Mouse (Mus musculus) liver, embryonic 14.5 days (tissue): ENCODE measurements around the gene Cck.

Source experiments
- CTCF ChIP-seq: IDR thresholded peaks from 2 replicates; pipeline ENCODE4 v1.5.1; 2016; ENCODE audit warnings: antibody characterized with exemption, low read depth, control low read depth
- EP300 ChIP-seq: IDR thresholded peaks from 2 replicates; pipeline ENCODE4 v1.6.1; 2016; ENCODE audit warnings: antibody characterized with exemption, low read depth

DNA sequence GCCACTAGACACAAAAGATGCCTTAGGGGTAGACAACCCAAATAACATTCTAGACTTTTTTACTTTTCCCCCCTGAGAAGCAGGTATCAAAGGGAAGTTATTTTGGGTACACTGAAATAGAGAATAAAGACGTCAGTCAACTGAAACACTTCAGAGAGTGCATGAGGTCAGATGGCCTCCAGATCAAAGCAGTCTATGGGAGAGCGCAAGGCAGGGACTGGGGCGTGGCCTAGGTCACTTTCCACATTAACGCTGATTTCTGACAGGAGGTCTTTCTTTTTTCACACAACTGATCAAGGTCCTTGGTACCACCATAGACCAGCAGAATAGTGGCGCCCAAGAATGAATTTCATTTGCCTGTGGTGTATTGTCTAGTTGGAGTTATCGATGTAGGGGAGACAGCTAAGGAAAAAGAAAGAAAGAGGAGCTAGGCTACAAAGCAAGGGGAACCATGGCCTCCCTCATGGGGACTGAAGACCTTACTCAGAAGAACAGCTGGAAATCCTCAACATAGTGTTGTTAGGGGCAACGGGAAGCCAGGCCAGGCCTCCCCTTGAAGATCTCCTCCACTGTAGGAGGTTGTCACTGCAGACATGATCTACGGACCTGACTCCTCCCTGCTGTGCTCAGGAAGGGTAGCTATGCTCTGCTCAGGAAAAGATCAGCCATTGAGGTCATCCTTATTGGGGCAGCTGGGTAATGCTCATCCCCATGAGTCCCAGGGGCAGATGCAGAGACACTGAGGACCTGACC, 33.3 kb upstream of the Cck start:
- no peak for TF ChIP-seq CTCF
- TF ChIP-seq EP300: no peak
